Mouse (Mus musculus): ENCODE measurements around the gene Myl6.

DNA sequence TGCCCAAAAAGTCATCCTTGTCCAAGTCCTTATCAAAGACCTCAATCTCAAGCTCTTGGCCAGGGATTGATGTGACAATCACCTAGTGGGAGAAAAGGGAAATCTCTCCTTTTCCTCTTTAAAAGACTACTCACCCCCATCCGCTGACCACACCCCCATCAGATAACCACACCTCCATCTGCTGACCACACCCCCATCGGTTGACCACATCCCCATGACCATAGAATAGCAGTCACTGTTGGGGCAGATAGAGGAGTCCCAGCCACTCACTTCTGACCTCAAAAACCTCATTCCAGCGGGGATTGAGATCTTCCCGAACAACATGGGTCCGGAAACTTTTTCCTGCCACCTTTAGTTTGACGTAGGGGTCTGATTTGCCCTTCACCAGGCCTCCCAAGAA lies 22.7 kb upstream of the Myl6 start:
- TF ChIP-seq CTCF (IDR thresholded peaks at IDR 0.05; ENCODE audit: borderline replicate concordance, control insufficient read depth, extremely low read depth, insufficient read depth, low read length, poor library complexity) (no peak), POLR2A (IDR thresholded peaks at IDR 0.05; ENCODE audit: control insufficient read depth, extremely low read depth, insufficient read depth, low read length, poor library complexity) (no peak)
